Mouse (Mus musculus): ENCODE results near the gene 5330417C22Rik. TPM values are rescaled to one million over a fixed set of nuclear protein-coding genes. Genes with fewer than 3 reads are reported as not detected.

The 5330417C22Rik gene
- polyA plus RNA-seq, 1 experiment from 2014 or later = not detected

GRCm38 (mm10) chr3:108466425-108466824, 69.9 kb downstream of the 5330417C22Rik start:
- H3K4me3 ChIP-seq (ENCODE audit: inconsistent target) = no peak overlapping the region
- 53% methylated on average over 6 of the region's 6 CpGs for WGBS (ENCODE audit: missing documents)

GRCm38 (mm10) chr3:108458866-108459265, 77.5 kb downstream of the 5330417C22Rik start:
- 63% methylated on average over 10 of the region's 10 CpGs for WGBS (ENCODE audit: missing documents)
- H3K79me2 ChIP-seq (ENCODE audit: inconsistent target) = no peaks in the 10 kb centered on the region
- no peaks in the 10 kb centered on the region for H3K36me3 ChIP-seq (ENCODE audit: inconsistent target)
- H3K27ac ChIP-seq = no peak overlapping the region
- no peak overlapping the region for H3K4me3 ChIP-seq (ENCODE audit: inconsistent target)

More at GRCm38 (mm10) chr3:108466425-108466824, 69.9 kb downstream of the 5330417C22Rik start:
- Histone ChIP-seq H3K27ac (no peak overlapping the region), H3K79me2 (ENCODE audit: inconsistent target) (no peaks in the 10 kb centered on the region), H3K36me3 (ENCODE audit: inconsistent target) (no peaks in the 10 kb centered on the region)

GRCm38 (mm10) chr3:108458380-108458779, 78.0 kb downstream of the 5330417C22Rik start:
- Histone ChIP-seq H3K36me3 (ENCODE audit: inconsistent target) (no peaks in the 10 kb centered on the region), H3K4me3 (ENCODE audit: inconsistent target) (no peak overlapping the region), H3K79me2 (ENCODE audit: inconsistent target) (no peaks in the 10 kb centered on the region), H3K27ac (no peak overlapping the region)
- WGBS (ENCODE audit: missing documents) = 50% methylated on average over 14 of the region's 14 CpGs

- Histone ChIP-seq H3K36me3 (ENCODE audit: inconsistent target) (no peaks in the 10 kb centered on the region), H3K4me3 (ENCODE audit: inconsistent target) (no peak overlapping the region), H3K27ac (no peak overlapping the region), H3K79me2 (ENCODE audit: inconsistent target) (no peaks in the 10 kb centered on the region)
- 100% methylated on average over 1 of the region's 1 CpGs for WGBS (ENCODE audit: missing documents)
Observed at GRCm38 (mm10) chr3:108454172-108454571, 82.2 kb downstream of the 5330417C22Rik start.

GRCm38 (mm10) chr3:108451969-108452368, 84.4 kb downstream of the 5330417C22Rik start:
- Histone ChIP-seq H3K27ac (no peak overlapping the region), H3K36me3 (ENCODE audit: inconsistent target) (no peaks in the 10 kb centered on the region), H3K79me2 (ENCODE audit: inconsistent target) (no peaks in the 10 kb centered on the region), H3K4me3 (ENCODE audit: inconsistent target) (no peak overlapping the region)
- 96% methylated on average over 2 of the region's 2 CpGs for WGBS (ENCODE audit: missing documents)

- peaks cover 46% of the 10 kb centered on the region for H3K79me2 ChIP-seq (ENCODE audit: inconsistent target)
- 15% methylated on average over 6 of the region's 6 CpGs for WGBS (ENCODE audit: missing documents)
- H3K36me3 ChIP-seq (ENCODE audit: inconsistent target) = no peaks in the 10 kb centered on the region
- peak overlapping the region; percentile 91 for H3K4me3 ChIP-seq (ENCODE audit: inconsistent target)
- peak overlapping the region; percentile 46 for H3K27ac ChIP-seq
Observed at GRCm38 (mm10) chr3:108445366-108445705, 91.0 kb downstream of the 5330417C22Rik start.

- Histone ChIP-seq H3K4me3 (ENCODE audit: inconsistent target) (peak within 1 kb of the TSS; percentile 91), H3K27ac (peak within 1 kb of the TSS; percentile 96), H3K36me3 (ENCODE audit: inconsistent target) (no peaks in the 10 kb centered on the region), H3K79me2 (ENCODE audit: inconsistent target) (peaks cover 51% of the 10 kb centered on the region)
- 0% methylated on average over 41 of the region's 41 CpGs for WGBS (ENCODE audit: missing documents)
Observed at GRCm38 (mm10) chr3:108444698-108445365, 91.5 kb downstream of the 5330417C22Rik start, which contains the start of gene Sars. TSS of gene Sars (minus strand) at chr3:108445209.

- WGBS (ENCODE audit: missing documents) = 5% methylated on average over 8 of the region's 8 CpGs
- peak overlapping the region; percentile 91 for H3K4me3 ChIP-seq (ENCODE audit: inconsistent target)
- H3K27ac ChIP-seq = peak overlapping the region; percentile 96
- H3K79me2 ChIP-seq (ENCODE audit: inconsistent target) = peaks cover 59% of the 10 kb centered on the region
- no peaks in the 10 kb centered on the region for H3K36me3 ChIP-seq (ENCODE audit: inconsistent target)
Observed at GRCm38 (mm10) chr3:108444029-108444428, 92.3 kb downstream of the 5330417C22Rik start.

- Histone ChIP-seq H3K27ac (no peak overlapping the region), H3K4me3 (ENCODE audit: inconsistent target) (no peak overlapping the region), H3K79me2 (ENCODE audit: inconsistent target) (peaks cover 54% of the 10 kb centered on the region), H3K36me3 (ENCODE audit: inconsistent target) (peaks cover 62% of the 10 kb centered on the region)
- 89% methylated on average over 7 of the region's 7 CpGs for WGBS (ENCODE audit: missing documents)
Observed at GRCm38 (mm10) chr3:108436380-108436714, 100.0 kb downstream of the 5330417C22Rik start.

GRCm38 (mm10) chr3:108435701-108436379, 100.5 kb downstream of the 5330417C22Rik start:
- Histone ChIP-seq H3K79me2 (ENCODE audit: inconsistent target) (peaks cover 49% of the 10 kb centered on the region), H3K4me3 (ENCODE audit: inconsistent target) (no peak overlapping the region), H3K36me3 (ENCODE audit: inconsistent target) (peaks cover 67% of the 10 kb centered on the region), H3K27ac (no peak overlapping the region)
- WGBS (ENCODE audit: missing documents) = 96% methylated on average over 17 of the region's 17 CpGs

GRCm38 (mm10) chr3:108433881-108434495, 102.3 kb downstream of the 5330417C22Rik start:
- Histone ChIP-seq H3K79me2 (ENCODE audit: inconsistent target) (peaks cover 30% of the 10 kb centered on the region), H3K4me3 (ENCODE audit: inconsistent target) (no peak overlapping the region), H3K27ac (no peak overlapping the region), H3K36me3 (ENCODE audit: inconsistent target) (peaks cover 84% of the 10 kb centered on the region)
- WGBS (ENCODE audit: missing documents) = 87% methylated on average over 19 of the region's 19 CpGs

GRCm38 (mm10) chr3:108433188-108433880, 103.0 kb downstream of the 5330417C22Rik start:
- no peak overlapping the region for H3K27ac ChIP-seq
- H3K79me2 ChIP-seq (ENCODE audit: inconsistent target) = peaks cover 24% of the 10 kb centered on the region
- H3K4me3 ChIP-seq (ENCODE audit: inconsistent target) = no peak overlapping the region
- peaks cover 91% of the 10 kb centered on the region for H3K36me3 ChIP-seq (ENCODE audit: inconsistent target)
- 93% methylated on average over 18 of the region's 18 CpGs for WGBS (ENCODE audit: missing documents)

- H3K4me3 ChIP-seq (ENCODE audit: inconsistent target) = no peak overlapping the region
- peaks cover 17% of the 10 kb centered on the region for H3K79me2 ChIP-seq (ENCODE audit: inconsistent target)
- H3K36me3 ChIP-seq (ENCODE audit: inconsistent target) = peaks cover 97% of the 10 kb centered on the region
- WGBS (ENCODE audit: missing documents) = 98% methylated on average over 13 of the region's 13 CpGs
- H3K27ac ChIP-seq = no peak overlapping the region
Observed at GRCm38 (mm10) chr3:108432542-108433187, 103.7 kb downstream of the 5330417C22Rik start.

- no peak overlapping the region for H3K27ac ChIP-seq
- no peaks in the 10 kb centered on the region for H3K79me2 ChIP-seq (ENCODE audit: inconsistent target)
- no peak overlapping the region for H3K4me3 ChIP-seq (ENCODE audit: inconsistent target)
- H3K36me3 ChIP-seq (ENCODE audit: inconsistent target) = peaks cover 51% of the 10 kb centered on the region
- 92% methylated on average over 6 of the region's 6 CpGs for WGBS (ENCODE audit: missing documents)
Observed at GRCm38 (mm10) chr3:108425624-108426018, 110.7 kb downstream of the 5330417C22Rik start.
